Mouse (Mus musculus) forebrain, embryonic 14.5 days (tissue): Measurements from ENCODE around the gene Zranb1. TPM values are rescaled to one million over a fixed set of nuclear protein-coding genes. Genes with fewer than 3 reads are reported as not detected.

Source experiments
- ATAC-seq: fragments of 200-750 bp; cut with Nextera tagmentation; 2 replicates; pipeline ENCODE4 v1.8.0; 2017; ENCODE audit warnings: mild to moderate bottlenecking, moderate library complexity
- DNase-seq: peaks from one replicate; pipeline ENCODE4 v3.0.0-alpha.2; 2015; ENCODE audit warnings: low spot score
- H3K27ac ChIP-seq: fragments of 300-500 bp; sonication (generic); 2 replicates; pipeline ENCODE4 v1.5.1; 2014; ENCODE audit warnings: low read depth, mild to moderate bottlenecking, control low read depth, low read length, moderate library complexity
- H3K27me3 ChIP-seq: fragments of 300-500 bp; sonication (generic); replicated peaks from 2 replicates; pipeline ENCODE4 v1.6.1; 2014; ENCODE audit warnings: low read length, control low read depth, mixed read lengths; ENCODE audit not compliant: control insufficient read depth, insufficient read depth
- H3K36me3 ChIP-seq: fragments of 300-500 bp; sonication (generic); 2 replicates; pipeline ENCODE4 v1.6.1; 2014; ENCODE audit warnings: low read length, control low read depth; ENCODE audit not compliant: control insufficient read depth, insufficient read depth
- H3K4me1 ChIP-seq: fragments of 300-500 bp; sonication (generic); 2 replicates; pipeline ENCODE4 v1.6.1; 2014; ENCODE audit warnings: antibody characterized with exemption, low read length, control low read depth; ENCODE audit not compliant: control insufficient read depth, insufficient read depth
- H3K4me2 ChIP-seq: fragments of 300-500 bp; sonication (generic); 2 replicates; pipeline ENCODE4 v1.6.1; 2014; ENCODE audit warnings: mild to moderate bottlenecking, control low read depth, low read length
- H3K4me3 ChIP-seq: fragments of 300-500 bp; sonication (generic); 2 replicates; pipeline ENCODE4 v1.5.1; 2014; ENCODE audit warnings: low read depth, low read length, control low read depth
- H3K9ac ChIP-seq: fragments of 300-500 bp; sonication (generic); 2 replicates; pipeline ENCODE4 v1.6.1; 2014; ENCODE audit warnings: mild to moderate bottlenecking, low read length, control low read depth, moderate library complexity
- H3K9me3 ChIP-seq: fragments of 300-500 bp; sonication (generic); replicated peaks from 2 replicates; pipeline ENCODE4 v1.6.1; 2016; ENCODE audit warnings: low read length, control low read depth, mixed read lengths; ENCODE audit not compliant: control insufficient read depth
- WGBS: fragments of 180-500 bp; shearing (Covaris S2); extraction: QIAGEN DNeasy Blood & Tissue Kit; methylation state at CpG from one replicate; pipeline ENCODE4 v1.1.7; 2014; 5-methylcytosine and 5-hydroxymethylcytosine counted together
- polyA plus RNA-seq: library from polyadenylated mRNA; unstranded; fragments of >200 nt; fragmentation: Nextera tagmentation; extraction: Ambion mirVana; gene quantifications from 2 replicates; pipeline ENCODE4 v1.2.1, GENCODE M21; 2014

Zranb1 gene
- polyA plus RNA-seq, 1 experiment from 2014 or later = 20.9 TPM

GRCm38 (mm10) chr7:133011611-133012010 lies 80.7 kb downstream of the Zranb1 start:
- H3K4me3 ChIP-seq = no peak overlapping the region
- H3K9me3 ChIP-seq = no peaks in the 10 kb centered on the region
- WGBS = 13% methylated on average over 4 of the region's 4 CpGs
- H3K36me3 ChIP-seq = 0 out of 2 replicates have a peak, but pooled peaks cover 6% of the 10 kb centered on the region
- H3K9ac ChIP-seq = no peak overlapping the region
- H3K4me1 ChIP-seq = peaks cover 59% of the 10 kb centered on the region
- ATAC-seq (peak; percentile 27; the same call in 1 of the 2 replicates), DNase-seq (peak; percentile 86)
- H3K27ac ChIP-seq = peak overlapping the region; percentile 81; the same call in 1 of the 2 replicates
- H3K4me2 ChIP-seq = peak overlapping the region; percentile 1
- no peaks in the 10 kb centered on the region for H3K27me3 ChIP-seq

- 67% methylated on average over 14 of the region's 14 CpGs for WGBS
- no peak overlapping the region for H3K4me2 ChIP-seq
- ATAC-seq (no peak), DNase-seq (no peak)
- H3K36me3 ChIP-seq = 0 out of 2 replicates have a peak, but pooled peaks cover 6% of the 10 kb centered on the region
- no peak overlapping the region for H3K9ac ChIP-seq
- no peaks in the 10 kb centered on the region for H3K9me3 ChIP-seq
- H3K27ac ChIP-seq = peak overlapping the region; percentile 39; the same call in 1 of the 2 replicates
- no peaks in the 10 kb centered on the region for H3K27me3 ChIP-seq
- peaks cover 59% of the 10 kb centered on the region for H3K4me1 ChIP-seq
- H3K4me3 ChIP-seq = no peak overlapping the region
Observed at GRCm38 (mm10) chr7:133012637-133013366, 81.9 kb downstream of the Zranb1 start.

- no peak for ATAC-seq
- Histone ChIP-seq H3K27me3 (no peaks in the 10 kb centered on the region), H3K9me3 (no peaks in the 10 kb centered on the region), H3K36me3 (0 out of 2 replicates have a peak, but pooled peaks cover 6% of the 10 kb centered on the region), H3K9ac (no peak overlapping the region), H3K4me3 (no peak overlapping the region), H3K4me2 (no peak overlapping the region), H3K27ac (no peak overlapping the region; the same call in 1 of the 2 replicates), H3K4me1 (peaks cover 62% of the 10 kb centered on the region)
- DNase-seq = no peak
- WGBS = 93% methylated on average over 10 of the region's 10 CpGs
Observed at GRCm38 (mm10) chr7:133013923-133014322, 83.0 kb downstream of the Zranb1 start.

- Histone ChIP-seq H3K4me3 (no peak overlapping the region), H3K36me3 (0 out of 2 replicates have a peak, but pooled peaks cover 6% of the 10 kb centered on the region), H3K4me2 (no peak overlapping the region), H3K27me3 (no peaks in the 10 kb centered on the region), H3K9ac (no peak overlapping the region; the same call in 1 of the 2 replicates), H3K4me1 (peaks cover 69% of the 10 kb centered on the region), H3K9me3 (no peaks in the 10 kb centered on the region), H3K27ac (peak overlapping the region; percentile 52; the same call in 1 of the 2 replicates)
- WGBS = 89% methylated on average over 14 of the region's 14 CpGs
- DNase-seq (no peak), ATAC-seq (no peak)
Observed at GRCm38 (mm10) chr7:133014631-133015030, 83.7 kb downstream of the Zranb1 start.

- ATAC-seq (0 out of 2 replicates have a peak, but pooled peaks have one; percentile 21), DNase-seq (peak; percentile 59)
- H3K4me3 ChIP-seq = no peak overlapping the region
- peaks cover 68% of the 10 kb centered on the region for H3K4me1 ChIP-seq
- H3K9me3 ChIP-seq = no peaks in the 10 kb centered on the region
- no peak overlapping the region; the same call in 1 of the 2 replicates for H3K4me2 ChIP-seq
- 0 out of 2 replicates have a peak, but pooled peaks cover 3% of the 10 kb centered on the region for H3K36me3 ChIP-seq
- no peaks in the 10 kb centered on the region for H3K27me3 ChIP-seq
- 6% methylated on average over 7 of the region's 7 CpGs for WGBS
- H3K9ac ChIP-seq = peak overlapping the region; percentile 10; the same call in 1 of the 2 replicates
- peak overlapping the region; percentile 15; the same call in 1 of the 2 replicates for H3K27ac ChIP-seq
Observed at GRCm38 (mm10) chr7:133015416-133016070, 84.6 kb downstream of the Zranb1 start.

GRCm38 (mm10) chr7:133018961-133019360 lies 88.0 kb downstream of the Zranb1 start:
- Histone ChIP-seq H3K36me3 (no peaks in the 10 kb centered on the region), H3K4me2 (no peak overlapping the region), H3K27ac (no peak overlapping the region), H3K27me3 (no peaks in the 10 kb centered on the region), H3K9me3 (no peaks in the 10 kb centered on the region), H3K4me1 (peaks cover 44% of the 10 kb centered on the region), H3K9ac (no peak overlapping the region), H3K4me3 (no peak overlapping the region)
- DNase-seq = no peak
- ATAC-seq = no peak
- WGBS = 69% methylated on average over 7 of the region's 7 CpGs

- Histone ChIP-seq H3K9me3 (no peaks in the 10 kb centered on the region), H3K9ac (no peak overlapping the region), H3K27me3 (no peaks in the 10 kb centered on the region), H3K4me3 (no peak overlapping the region), H3K27ac (0 out of 2 replicates have a peak overlapping the region, but pooled peaks have one; percentile 3), H3K4me2 (no peak overlapping the region), H3K4me1 (peaks cover 40% of the 10 kb centered on the region), H3K36me3 (no peaks in the 10 kb centered on the region)
- DNase-seq (peak; percentile 44), ATAC-seq (0 out of 2 replicates have a peak, but pooled peaks have one; percentile 30)
- 16% methylated on average over 6 of the region's 6 CpGs for WGBS
Observed at GRCm38 (mm10) chr7:133019481-133020020, 88.6 kb downstream of the Zranb1 start.

- Histone ChIP-seq H3K27ac (no peak overlapping the region), H3K36me3 (0 out of 2 replicates have a peak, but pooled peaks cover 5% of the 10 kb centered on the region), H3K27me3 (no peaks in the 10 kb centered on the region), H3K4me2 (no peak overlapping the region), H3K4me1 (peaks cover 14% of the 10 kb centered on the region; the same call in 1 of the 2 replicates), H3K4me3 (no peak overlapping the region), H3K9ac (no peak overlapping the region), H3K9me3 (no peaks in the 10 kb centered on the region)
- no peak for DNase-seq
- ATAC-seq = no peak
- WGBS = 89% methylated on average over 1 of the region's 1 CpGs
Observed at GRCm38 (mm10) chr7:133024694-133025093, 93.8 kb downstream of the Zranb1 start.
